Mouse (Mus musculus) stomach, postnatal 0 days (tissue): Measurements from ENCODE around the gene Hnrnpa1.
"Not testable (repeated sequence)": the region's sequence is repeated elsewhere in the genome, so short reads cannot be mapped to it uniquely, and the experiment has no call there.

Experiments used
- CTCF ChIP-seq: IDR thresholded peaks from 2 replicates; pipeline ENCODE4 v1.5.1; 2016; ENCODE audit warnings: antibody characterized with exemption, low read depth, mild to moderate bottlenecking, moderate library complexity
- EP300 ChIP-seq: optimal IDR thresholded peaks from 2 replicates; pipeline ENCODE3; 2016; ENCODE audit warnings: antibody characterized with exemption

- not testable (repeated sequence) for TF ChIP-seq CTCF, EP300
Observed at GRCm38 (mm10) chr15:103241071-103242018, 1.1 kb downstream of the Hnrnpa1 start.
